Mouse (Mus musculus) lung, embryonic 16.5 days (tissue): ENCODE measurements around the gene Rab8a. TPM values are rescaled to one million over a fixed set of nuclear protein-coding genes. Genes with fewer than 3 reads are reported as not detected.
A peak's percentile ranks its signal among the peaks of the same experiment; 100 is the strongest.

Experiments
- ATAC-seq: fragments of 200-750 bp; cut with Nextera tagmentation; 2 replicates; pipeline ENCODE4 v1.8.0; 2017; ENCODE audit warnings: low read depth, mild to moderate bottlenecking, moderate library complexity
- H3K27ac ChIP-seq: fragments of 300-500 bp; sonication (generic); 2 replicates; pipeline ENCODE4 v1.5.1; 2014; ENCODE audit warnings: mild to moderate bottlenecking, control low read depth, low read length
- H3K27me3 ChIP-seq: fragments of 300-500 bp; sonication (generic); 2 replicates; pipeline ENCODE4 v1.6.1; 2014; ENCODE audit warnings: low read depth, low read length, mixed read lengths; ENCODE audit not compliant: control insufficient read depth, insufficient read depth
- H3K36me3 ChIP-seq: fragments of 300-500 bp; sonication (generic); 2 replicates; pipeline ENCODE4 v1.6.1; 2014; ENCODE audit warnings: low read length; ENCODE audit not compliant: control insufficient read depth, insufficient read depth
- H3K4me1 ChIP-seq: fragments of 300-500 bp; sonication (generic); replicated peaks from 2 replicates; pipeline ENCODE4 v1.6.1; 2014; ENCODE audit warnings: low read length, mixed read lengths; ENCODE audit not compliant: control insufficient read depth, insufficient read depth
- H3K4me2 ChIP-seq: fragments of 300-500 bp; sonication (generic); 2 replicates; pipeline ENCODE4 v1.6.1; 2014; ENCODE audit warnings: low read depth, low read length, control low read depth
- H3K4me3 ChIP-seq: fragments of 300-500 bp; sonication (generic); 2 replicates; pipeline ENCODE4 v1.5.1; 2014; ENCODE audit warnings: mild to moderate bottlenecking, low read length, control low read depth
- H3K9ac ChIP-seq: fragments of 300-500 bp; sonication (generic); 2 replicates; pipeline ENCODE4 v1.6.1; 2014; ENCODE audit warnings: low read length, control low read depth
- H3K9me3 ChIP-seq: fragments of 300-500 bp; sonication (generic); 2 replicates; pipeline ENCODE4 v1.6.1; 2016; ENCODE audit warnings: low read length; ENCODE audit not compliant: control insufficient read depth
- WGBS: fragments of 180-500 bp; shearing (Covaris S2); extraction: QIAGEN DNeasy Blood & Tissue Kit; methylation state at CpG from one replicate; pipeline ENCODE4 v1.1.7; 2014; 5-methylcytosine and 5-hydroxymethylcytosine counted together
- polyA plus RNA-seq: library from polyadenylated mRNA; unstranded; fragments of >200 nt; fragmentation: Nextera tagmentation; extraction: Ambion mirVana; gene quantifications from 2 replicates; pipeline ENCODE4 v1.2.1, GENCODE M21; 2015

The Rab8a gene
- polyA plus RNA-seq, 1 experiment from 2014 or later: 125 TPM

DNA sequence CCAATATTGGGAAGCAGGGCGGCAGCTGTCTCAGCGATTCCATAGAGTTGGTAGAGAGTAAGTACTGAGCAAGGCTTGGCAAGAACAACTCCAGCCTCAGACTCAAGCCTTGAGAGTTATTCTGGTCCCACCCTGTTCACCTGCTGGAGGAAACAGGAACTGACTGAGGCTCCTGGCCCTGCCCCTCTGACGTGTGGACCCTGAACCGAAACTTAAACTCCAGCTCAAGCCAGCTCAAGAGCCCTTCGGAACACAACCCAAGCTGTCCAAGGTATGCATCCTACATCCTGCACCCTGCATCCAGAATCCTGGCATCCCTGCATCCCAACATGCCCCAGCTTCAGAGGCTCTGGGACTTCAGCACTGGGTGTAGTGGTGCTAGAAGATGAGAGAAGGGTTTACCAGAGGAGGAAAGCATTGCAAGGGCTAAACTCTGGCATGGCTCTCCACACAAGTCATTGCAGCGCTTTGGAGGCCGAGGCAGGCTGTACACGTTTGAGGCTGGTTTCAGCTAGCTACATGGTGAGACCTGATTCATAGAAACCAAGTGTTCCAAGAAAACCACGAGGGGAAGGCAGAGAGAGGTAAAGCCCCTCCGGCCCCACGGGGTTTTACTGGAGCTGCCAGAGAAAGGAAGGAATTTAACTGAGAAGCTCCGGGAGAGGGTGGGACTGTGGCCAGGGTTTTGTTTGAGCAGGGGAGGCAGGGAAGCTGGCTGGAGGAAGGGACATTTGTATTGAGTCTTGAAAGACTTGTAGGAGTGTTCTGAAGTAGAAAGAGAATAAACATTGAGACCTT is 28.6 kb downstream of the Rab8a start, which contains the start of gene Hsh2d:
TSS of gene Hsh2d (plus strand) at position 222 of the 798 bp plus-strand sequence.
- H3K4me2 ChIP-seq: peak within 1 kb of the TSS; percentile 45
- H3K9me3 ChIP-seq: no peaks in the 10 kb centered on the region
- H3K4me1 ChIP-seq: no peaks in the 10 kb centered on the region
- peak within 1 kb of the TSS; percentile 19 for H3K9ac ChIP-seq
- no peaks in the 10 kb centered on the region for H3K36me3 ChIP-seq
- H3K4me3 ChIP-seq: peak within 1 kb of the TSS; percentile 25
- H3K27ac ChIP-seq: peak within 1 kb of the TSS; percentile 93
- no peaks in the 10 kb centered on the region for H3K27me3 ChIP-seq
- ATAC-seq: peak; percentile 85
- 51% methylated on average over 12 of the region's 12 CpGs for WGBS

DNA sequence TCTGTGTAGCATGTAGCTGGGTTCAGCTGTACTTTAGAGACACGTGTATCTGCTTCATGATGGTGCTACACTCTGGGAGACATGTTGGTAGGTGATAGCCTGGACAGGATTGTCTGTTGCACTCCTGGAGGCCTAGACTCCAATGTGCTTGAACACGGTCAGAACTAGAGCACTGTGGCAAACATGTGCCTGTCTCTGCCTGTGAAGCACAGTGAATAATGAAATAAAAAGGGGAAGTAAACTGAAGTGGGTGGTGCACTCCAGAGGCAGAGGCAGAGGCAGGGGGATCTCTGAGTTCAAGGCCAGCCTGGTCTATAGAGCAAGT is 29.2 kb downstream of the Rab8a start:
- Histone ChIP-seq H3K27ac (peak overlapping the region; percentile 93), H3K4me3 (no peak overlapping the region), H3K27me3 (no peaks in the 10 kb centered on the region), H3K9me3 (no peaks in the 10 kb centered on the region), H3K4me1 (no peaks in the 10 kb centered on the region), H3K36me3 (no peaks in the 10 kb centered on the region), H3K4me2 (no peak overlapping the region), H3K9ac (no peak overlapping the region)
- ATAC-seq: no peak
- WGBS: 49% methylated on average over 2 of the region's 2 CpGs

DNA sequence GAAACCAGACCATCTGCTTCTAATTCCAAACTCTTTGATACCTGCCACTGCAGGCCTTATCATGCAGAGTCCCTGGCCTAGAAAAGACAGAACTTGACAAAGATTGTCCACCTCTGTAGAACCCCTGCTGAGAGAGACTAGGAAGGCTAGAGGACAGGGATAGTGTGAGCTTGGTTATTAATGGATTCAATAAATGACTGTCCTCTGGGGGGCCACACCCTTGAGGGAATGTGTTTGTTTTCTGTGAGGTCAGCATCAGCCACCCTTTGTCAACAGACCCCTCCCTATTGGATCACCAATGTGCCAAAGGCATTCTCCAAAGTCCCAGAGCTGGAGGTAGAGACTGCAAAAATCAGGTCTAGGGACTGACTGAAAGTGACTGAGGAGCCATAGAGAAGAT is 31.1 kb downstream of the Rab8a start:
- Histone ChIP-seq H3K36me3 (no peaks in the 10 kb centered on the region), H3K27me3 (no peaks in the 10 kb centered on the region), H3K9me3 (no peaks in the 10 kb centered on the region), H3K4me3 (no peak overlapping the region), H3K4me1 (no peaks in the 10 kb centered on the region), H3K27ac (no peak overlapping the region), H3K9ac (no peak overlapping the region), H3K4me2 (no peak overlapping the region)
- no peak for ATAC-seq

DNA sequence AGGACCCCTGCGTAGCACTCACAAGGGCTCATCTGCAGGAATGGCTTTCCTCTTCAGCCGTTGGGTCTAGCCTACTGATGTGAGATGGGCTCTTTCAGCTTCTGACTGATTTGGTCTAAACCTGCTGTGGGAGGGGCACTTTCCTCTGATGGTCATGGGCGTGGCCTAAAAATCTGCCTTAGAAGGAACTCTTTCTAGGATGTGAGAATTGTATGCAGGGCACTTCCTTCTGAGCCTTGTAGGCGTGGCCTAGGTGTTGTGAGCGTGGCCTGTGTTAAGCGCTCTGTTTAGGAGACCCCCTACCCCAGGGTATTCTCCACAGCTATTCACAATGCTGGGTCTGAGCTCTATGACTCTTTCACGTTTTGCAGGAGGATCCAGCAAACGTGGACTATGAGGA is 37.0 kb downstream of the Rab8a start:
- H3K4me1 ChIP-seq: no peaks in the 10 kb centered on the region
- peaks cover 7% of the 10 kb centered on the region for H3K9me3 ChIP-seq
- no peak overlapping the region for H3K4me3 ChIP-seq
- no peaks in the 10 kb centered on the region for H3K36me3 ChIP-seq
- 50% methylated on average over 8 of the region's 8 CpGs for WGBS
- H3K27ac ChIP-seq: no peak overlapping the region
- no peaks in the 10 kb centered on the region for H3K27me3 ChIP-seq
- no peak overlapping the region for H3K9ac ChIP-seq
- no peak overlapping the region for H3K4me2 ChIP-seq
- ATAC-seq: no peak

DNA sequence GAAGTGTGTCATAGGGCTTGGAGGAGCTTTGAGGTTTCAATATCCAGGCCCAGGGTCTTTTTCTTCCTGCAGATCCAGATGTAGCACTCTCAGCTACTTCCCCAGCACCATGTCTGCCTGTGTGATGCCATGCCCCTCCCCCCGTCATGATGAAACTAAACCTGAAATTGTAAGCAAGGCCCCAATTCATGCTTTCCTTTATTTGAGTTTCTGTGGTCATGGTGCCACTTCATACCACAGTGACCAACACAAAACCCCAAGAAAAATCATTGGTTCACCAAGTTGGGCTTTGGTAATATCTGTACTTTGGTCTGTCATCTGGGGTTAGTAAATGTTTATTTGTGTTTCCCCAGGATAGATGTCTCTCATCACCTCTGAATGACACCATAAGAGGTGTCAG is 47.6 kb downstream of the Rab8a start:
- H3K9ac ChIP-seq: no peak overlapping the region
- H3K4me3 ChIP-seq: no peak overlapping the region
- no peak overlapping the region for H3K27ac ChIP-seq
- H3K9me3 ChIP-seq: peaks cover 5% of the 10 kb centered on the region
- H3K4me1 ChIP-seq: no peaks in the 10 kb centered on the region
- no peaks in the 10 kb centered on the region for H3K36me3 ChIP-seq
- ATAC-seq: no peak
- no peaks in the 10 kb centered on the region for H3K27me3 ChIP-seq
- WGBS: 68% methylated on average over 1 of the region's 1 CpGs
- no peak overlapping the region for H3K4me2 ChIP-seq

DNA sequence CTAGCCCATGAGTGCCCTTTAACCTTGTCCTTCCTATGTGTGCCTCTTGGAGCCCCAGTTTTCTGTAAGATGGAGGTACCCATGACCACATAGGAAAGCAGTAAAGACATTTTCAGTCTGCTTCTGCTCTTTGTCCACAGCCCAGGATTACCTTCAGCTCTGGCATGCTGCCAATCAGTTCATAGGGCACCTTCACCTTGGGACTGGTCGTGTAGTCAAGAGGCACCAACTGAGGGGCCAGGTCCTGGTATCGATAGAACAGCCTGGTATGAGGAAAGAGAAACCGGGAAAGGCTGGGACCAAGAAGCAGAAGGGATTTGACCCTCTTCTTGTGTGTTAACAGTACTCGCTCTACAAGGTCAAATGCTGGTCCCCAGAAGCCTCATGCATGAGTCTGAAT is 49.2 kb downstream of the Rab8a start:
- no peak overlapping the region for H3K27ac ChIP-seq
- H3K4me1 ChIP-seq: no peaks in the 10 kb centered on the region
- no peak for ATAC-seq
- no peak overlapping the region for H3K4me2 ChIP-seq
- H3K9me3 ChIP-seq: no peaks in the 10 kb centered on the region
- no peak overlapping the region for H3K4me3 ChIP-seq
- WGBS: 65% methylated on average over 4 of the region's 4 CpGs
- H3K27me3 ChIP-seq: no peaks in the 10 kb centered on the region
- no peaks in the 10 kb centered on the region for H3K36me3 ChIP-seq
- H3K9ac ChIP-seq: no peak overlapping the region

DNA sequence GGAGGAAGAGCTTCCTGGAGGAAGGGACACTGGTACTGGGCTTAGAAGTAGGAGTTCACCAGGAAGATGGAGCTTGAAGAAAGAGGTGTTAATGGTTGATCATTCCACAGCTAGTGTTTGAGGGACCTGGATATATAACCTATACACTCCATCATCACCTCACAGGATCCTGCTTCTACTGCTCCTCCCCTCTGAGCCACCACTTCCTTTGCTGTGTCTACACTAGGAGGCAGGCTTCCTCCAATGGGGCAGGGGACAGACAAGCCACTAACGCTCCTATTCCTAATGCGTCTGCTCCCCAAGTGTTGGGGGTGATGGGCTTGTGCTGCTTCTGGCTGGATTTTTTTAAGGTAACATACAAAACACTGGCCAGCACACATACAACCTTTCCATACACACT is 49.7 kb downstream of the Rab8a start:
- H3K9me3 ChIP-seq: no peaks in the 10 kb centered on the region
- WGBS: 47% methylated on average over 2 of the region's 2 CpGs
- H3K27ac ChIP-seq: no peak overlapping the region
- H3K27me3 ChIP-seq: no peaks in the 10 kb centered on the region
- no peak overlapping the region for H3K4me2 ChIP-seq
- H3K36me3 ChIP-seq: no peaks in the 10 kb centered on the region
- H3K4me1 ChIP-seq: no peaks in the 10 kb centered on the region
- no peak overlapping the region for H3K4me3 ChIP-seq
- H3K9ac ChIP-seq: no peak overlapping the region
- ATAC-seq: no peak

DNA sequence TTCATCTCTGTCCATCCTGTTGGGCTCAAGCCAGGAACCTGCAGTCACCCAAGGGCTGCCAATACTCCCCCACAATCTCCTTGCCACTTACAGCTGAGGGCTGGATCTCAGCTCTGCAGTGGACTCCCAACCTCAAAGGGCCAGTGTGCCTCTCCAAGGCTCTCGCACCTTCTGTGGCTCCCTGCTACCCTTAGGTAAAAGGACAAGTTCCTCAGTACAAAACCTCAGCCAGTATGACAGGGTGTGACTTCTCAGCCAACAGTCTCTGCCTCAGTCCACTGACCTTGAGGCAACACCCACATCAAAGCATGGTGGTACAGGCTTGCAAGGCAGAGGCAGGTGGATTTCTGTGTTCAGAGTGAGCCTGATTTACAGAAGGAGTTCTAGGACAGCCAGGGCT is 50.8 kb downstream of the Rab8a start:
- no peaks in the 10 kb centered on the region for H3K36me3 ChIP-seq
- no peaks in the 10 kb centered on the region for H3K27me3 ChIP-seq
- no peak overlapping the region for H3K27ac ChIP-seq
- no peak overlapping the region for H3K9ac ChIP-seq
- H3K4me2 ChIP-seq: no peak overlapping the region
- no peaks in the 10 kb centered on the region for H3K4me1 ChIP-seq
- no peak for ATAC-seq
- no peak overlapping the region for H3K4me3 ChIP-seq
- no peaks in the 10 kb centered on the region for H3K9me3 ChIP-seq
- 87% methylated on average over 1 of the region's 1 CpGs for WGBS

DNA sequence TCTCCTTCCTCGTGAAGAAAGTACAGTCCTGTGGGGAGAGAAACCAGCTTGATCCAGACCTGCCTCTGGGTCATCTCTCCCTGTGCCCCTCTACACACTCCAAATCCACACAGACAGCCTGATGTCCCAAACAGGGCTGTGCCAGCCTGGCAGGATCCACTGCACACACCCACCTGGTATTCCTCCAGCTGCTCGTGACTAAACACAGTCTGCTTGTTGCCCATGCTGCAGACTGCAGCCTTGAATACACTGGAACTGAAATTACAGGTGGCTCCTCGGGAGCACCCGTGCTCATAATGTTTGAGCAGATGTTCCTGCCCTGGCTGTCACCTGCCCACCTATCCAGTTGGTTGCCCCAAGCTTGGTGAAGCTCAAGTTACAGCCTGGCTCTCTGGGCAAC is 51.8 kb downstream of the Rab8a start, which contains the start of gene Cib3:
TSS of gene Cib3 (minus strand) at position 87 of the 400 bp plus-strand sequence.
- ATAC-seq: no peak
- Histone ChIP-seq H3K4me3 (no peak within 1 kb of the TSS), H3K9me3 (no peaks in the 10 kb centered on the region), H3K4me1 (no peaks in the 10 kb centered on the region), H3K9ac (no peak within 1 kb of the TSS), H3K27me3 (no peaks in the 10 kb centered on the region), H3K36me3 (no peaks in the 10 kb centered on the region), H3K27ac (no peak within 1 kb of the TSS), H3K4me2 (no peak within 1 kb of the TSS)
- 37% methylated on average over 4 of the region's 4 CpGs for WGBS

DNA sequence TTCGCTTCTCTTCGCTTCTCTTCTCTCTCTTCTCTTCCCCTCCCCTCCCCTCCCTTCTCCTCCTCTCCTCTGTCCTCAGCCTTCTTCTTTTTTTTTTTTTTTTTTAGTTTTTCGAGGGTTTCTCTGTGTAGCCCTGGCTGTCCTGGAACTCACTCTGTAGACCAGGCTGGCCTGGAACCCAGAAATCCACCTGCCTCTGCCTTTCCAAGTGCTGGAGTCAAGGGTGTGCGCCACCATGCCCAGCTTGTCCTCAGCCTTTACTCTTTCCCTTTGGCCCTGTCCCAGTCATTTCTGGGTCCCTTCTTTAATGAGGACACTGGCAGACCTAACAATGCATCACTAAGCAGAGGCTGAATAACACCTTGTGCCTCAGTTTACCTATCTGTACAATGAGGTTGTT is 52.5 kb downstream of the Rab8a start, which contains the start of gene Gm11034:
TSS of gene Gm11034 (minus strand) at position 101 of the 400 bp plus-strand sequence.
- H3K4me1 ChIP-seq: no peaks in the 10 kb centered on the region
- H3K27ac ChIP-seq: no peak within 1 kb of the TSS
- H3K9ac ChIP-seq: no peak within 1 kb of the TSS
- no peak for ATAC-seq
- 69% methylated on average over 4 of the region's 4 CpGs for WGBS
- H3K4me2 ChIP-seq: no peak within 1 kb of the TSS
- no peak within 1 kb of the TSS for H3K4me3 ChIP-seq
- no peaks in the 10 kb centered on the region for H3K27me3 ChIP-seq
- no peaks in the 10 kb centered on the region for H3K36me3 ChIP-seq
- H3K9me3 ChIP-seq: no peaks in the 10 kb centered on the region
